Mouse (Mus musculus) kidney, embryonic 16.5 days (tissue): ENCODE results near the gene Cntln. TPM values are rescaled to one million over a fixed set of nuclear protein-coding genes. Genes with fewer than 3 reads are reported as not detected.

Source experiments
- ATAC-seq: fragments of 200-750 bp; cut with Nextera tagmentation; 2 replicates; pipeline ENCODE4 v1.8.0; 2017; ENCODE audit warnings: moderate TSS enrichment; ENCODE audit not compliant: low FRiP score, low TSS enrichment
- H3K27ac ChIP-seq: fragments of 300-500 bp; sonication (generic); 2 replicates; pipeline ENCODE4 v1.5.1; 2014; ENCODE audit warnings: low read length
- H3K27me3 ChIP-seq: fragments of 300-500 bp; sonication (generic); 2 replicates; pipeline ENCODE4 v1.6.1; 2014; ENCODE audit warnings: low read length, control low read depth, mixed read lengths; ENCODE audit not compliant: insufficient read depth
- H3K36me3 ChIP-seq: fragments of 300-500 bp; sonication (generic); 2 replicates; pipeline ENCODE4 v1.6.1; 2014; ENCODE audit warnings: low read length, control low read depth, mixed read lengths; ENCODE audit not compliant: insufficient read depth
- H3K4me1 ChIP-seq: fragments of 300-500 bp; sonication (generic); 2 replicates; pipeline ENCODE4 v1.6.1; 2014; ENCODE audit warnings: low read length, control low read depth, mixed read lengths; ENCODE audit not compliant: insufficient read depth
- H3K4me2 ChIP-seq: fragments of 300-500 bp; sonication (generic); replicated peaks from 2 replicates; pipeline ENCODE4 v1.6.1; 2014; ENCODE audit warnings: low read depth, low read length
- H3K4me3 ChIP-seq: fragments of 300-500 bp; sonication (generic); 2 replicates; pipeline ENCODE4 v1.5.1; 2014; ENCODE audit warnings: mild to moderate bottlenecking, low read length
- H3K9ac ChIP-seq: fragments of 300-500 bp; sonication (generic); replicated peaks from 2 replicates; pipeline ENCODE4 v1.6.1; 2014; ENCODE audit warnings: low read length
- H3K9me3 ChIP-seq: fragments of 300-500 bp; sonication (generic); 2 replicates; pipeline ENCODE4 v1.6.1; 2016; ENCODE audit warnings: low read length, control low read depth
- WGBS: fragments of 180-500 bp; shearing (Covaris S2); extraction: QIAGEN DNeasy Blood & Tissue Kit; methylation state at CpG from one replicate; pipeline ENCODE4 v1.1.7; 2014; 5-methylcytosine and 5-hydroxymethylcytosine counted together
- polyA plus RNA-seq: library from polyadenylated mRNA; unstranded; fragments of >200 nt; fragmentation: Nextera tagmentation; extraction: Ambion mirVana; gene quantifications from 2 replicates; pipeline ENCODE4 v1.2.1, GENCODE M21; 2015

Cntln gene
- polyA plus RNA-seq: 9.1 and 9.8 TPM in 2 replicates

GRCm38 (mm10) chr4:84884111-84884538, at the start of gene Cntln:
TSS of gene Cntln (plus strand) at chr4:84884309.
- peaks cover 9% of the 10 kb centered on the region; the same call in 1 of the 2 replicates for H3K4me1 ChIP-seq
- H3K9ac ChIP-seq: peak within 1 kb of the TSS; percentile 89
- peak within 1 kb of the TSS; percentile 64 for H3K4me2 ChIP-seq
- H3K4me3 ChIP-seq: peak within 1 kb of the TSS; percentile 69
- no peaks in the 10 kb centered on the region for H3K27me3 ChIP-seq
- ATAC-seq: peak; percentile 95
- peaks cover 7% of the 10 kb centered on the region; the same call in 1 of the 2 replicates for H3K9me3 ChIP-seq
- H3K27ac ChIP-seq: peak within 1 kb of the TSS; percentile 96
- H3K36me3 ChIP-seq: no peaks in the 10 kb centered on the region; the same call in 1 of the 2 replicates
- under 1% methylated on average over 48 of the region's 50 CpGs for WGBS

GRCm38 (mm10) chr4:84836979-84837378, 47.1 kb upstream of the Cntln start:
- WGBS: 48% methylated on average over 5 of the region's 5 CpGs
- H3K4me2 ChIP-seq: no peak overlapping the region
- H3K4me3 ChIP-seq: no peak overlapping the region
- no peaks in the 10 kb centered on the region for H3K4me1 ChIP-seq
- H3K9ac ChIP-seq: no peak overlapping the region
- no peaks in the 10 kb centered on the region for H3K36me3 ChIP-seq
- no peak for ATAC-seq
- no peak overlapping the region for H3K27ac ChIP-seq
- no peaks in the 10 kb centered on the region for H3K27me3 ChIP-seq
- no peaks in the 10 kb centered on the region for H3K9me3 ChIP-seq

DNA sequence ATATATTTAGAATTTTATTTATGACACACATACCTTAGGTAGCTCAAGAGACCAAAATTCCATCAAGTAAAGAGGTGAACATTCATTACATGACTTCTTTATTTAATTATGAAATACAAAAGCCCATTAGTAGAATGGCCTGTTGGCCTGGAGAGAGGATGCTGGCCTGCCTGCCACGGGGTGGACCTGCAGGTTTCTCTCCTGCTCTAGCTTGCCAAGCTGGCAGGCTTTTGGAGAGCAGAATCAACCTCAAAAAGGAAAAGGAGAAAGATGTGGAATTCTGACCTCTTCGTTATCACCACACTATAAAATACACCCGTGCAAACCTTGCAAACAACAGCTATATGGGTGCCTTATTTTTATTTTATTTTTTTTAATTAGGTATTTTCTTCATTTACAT, 45.6 kb upstream of the Cntln start:
- H3K9ac ChIP-seq: no peak overlapping the region
- H3K4me2 ChIP-seq: no peak overlapping the region
- H3K27me3 ChIP-seq: no peaks in the 10 kb centered on the region
- 85% methylated on average over 3 of the region's 3 CpGs for WGBS
- no peaks in the 10 kb centered on the region for H3K4me1 ChIP-seq
- H3K9me3 ChIP-seq: no peaks in the 10 kb centered on the region
- H3K36me3 ChIP-seq: no peaks in the 10 kb centered on the region
- ATAC-seq: no peak
- H3K4me3 ChIP-seq: no peak overlapping the region
- H3K27ac ChIP-seq: no peak overlapping the region

GRCm38 (mm10) chr4:84839466-84839865, 44.6 kb upstream of the Cntln start:
- no peaks in the 10 kb centered on the region for H3K4me1 ChIP-seq
- H3K4me3 ChIP-seq: no peak overlapping the region
- no peak overlapping the region for H3K4me2 ChIP-seq
- 76% methylated on average over 2 of the region's 2 CpGs for WGBS
- H3K27ac ChIP-seq: no peak overlapping the region
- no peaks in the 10 kb centered on the region for H3K36me3 ChIP-seq
- no peaks in the 10 kb centered on the region for H3K9me3 ChIP-seq
- H3K27me3 ChIP-seq: no peaks in the 10 kb centered on the region
- ATAC-seq: no peak
- no peak overlapping the region for H3K9ac ChIP-seq

DNA sequence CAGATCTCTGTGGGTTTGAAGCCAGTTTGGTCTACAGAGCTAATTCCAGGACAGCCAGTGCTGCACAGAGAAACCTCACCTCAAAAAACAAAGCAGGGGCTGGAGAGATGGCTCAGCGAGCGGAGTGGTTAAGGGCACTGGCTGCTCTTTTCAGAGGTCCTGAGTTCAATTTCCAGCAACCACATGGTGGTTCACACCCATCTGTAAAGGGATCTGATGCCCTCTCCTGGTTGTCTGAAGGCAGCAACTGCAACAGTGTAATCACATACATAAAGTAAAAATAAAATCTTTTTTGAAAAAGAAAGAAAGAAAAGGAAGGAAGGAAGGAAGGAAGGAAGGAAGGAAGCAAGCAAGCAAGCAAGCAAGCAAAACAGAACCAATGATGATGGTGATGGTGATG, 26.5 kb upstream of the Cntln start:
- Histone ChIP-seq H3K4me3 (no peak overlapping the region), H3K4me1 (no peaks in the 10 kb centered on the region), H3K4me2 (no peak overlapping the region), H3K9me3 (no peaks in the 10 kb centered on the region), H3K36me3 (no peaks in the 10 kb centered on the region), H3K27ac (no peak overlapping the region), H3K27me3 (no peaks in the 10 kb centered on the region), H3K9ac (no peak overlapping the region)
- ATAC-seq: no peak
- WGBS: 77% methylated on average over 2 of the region's 2 CpGs

- no peaks in the 10 kb centered on the region for H3K27me3 ChIP-seq
- no peak overlapping the region for H3K27ac ChIP-seq
- H3K4me3 ChIP-seq: no peak overlapping the region
- no peaks in the 10 kb centered on the region for H3K36me3 ChIP-seq
- H3K9ac ChIP-seq: no peak overlapping the region
- peaks cover under 1% of the 10 kb centered on the region for H3K9me3 ChIP-seq
- ATAC-seq: no peak
- 37% methylated on average over 3 of the region's 3 CpGs for WGBS
- H3K4me2 ChIP-seq: no peak overlapping the region
- no peaks in the 10 kb centered on the region for H3K4me1 ChIP-seq
These were observed 7.8 kb upstream of the Cntln start for GRCm38 (mm10) chr4:84876347-84876746.

- H3K9me3 ChIP-seq: peaks cover 7% of the 10 kb centered on the region; the same call in 1 of the 2 replicates
- H3K4me3 ChIP-seq: peak overlapping the region; percentile 69
- peaks cover 9% of the 10 kb centered on the region; the same call in 1 of the 2 replicates for H3K4me1 ChIP-seq
- no peaks in the 10 kb centered on the region for H3K27me3 ChIP-seq
- no peaks in the 10 kb centered on the region; the same call in 1 of the 2 replicates for H3K36me3 ChIP-seq
- peak; percentile 30; the same call in 1 of the 2 replicates for ATAC-seq
- H3K27ac ChIP-seq: peak overlapping the region; percentile 96
- peak overlapping the region; percentile 89 for H3K9ac ChIP-seq
- 50% methylated on average over 12 of the region's 12 CpGs for WGBS
- peak overlapping the region; percentile 64 for H3K4me2 ChIP-seq
These were observed 463 bp upstream of the Cntln start for GRCm38 (mm10) chr4:84883646-84884045.

DNA sequence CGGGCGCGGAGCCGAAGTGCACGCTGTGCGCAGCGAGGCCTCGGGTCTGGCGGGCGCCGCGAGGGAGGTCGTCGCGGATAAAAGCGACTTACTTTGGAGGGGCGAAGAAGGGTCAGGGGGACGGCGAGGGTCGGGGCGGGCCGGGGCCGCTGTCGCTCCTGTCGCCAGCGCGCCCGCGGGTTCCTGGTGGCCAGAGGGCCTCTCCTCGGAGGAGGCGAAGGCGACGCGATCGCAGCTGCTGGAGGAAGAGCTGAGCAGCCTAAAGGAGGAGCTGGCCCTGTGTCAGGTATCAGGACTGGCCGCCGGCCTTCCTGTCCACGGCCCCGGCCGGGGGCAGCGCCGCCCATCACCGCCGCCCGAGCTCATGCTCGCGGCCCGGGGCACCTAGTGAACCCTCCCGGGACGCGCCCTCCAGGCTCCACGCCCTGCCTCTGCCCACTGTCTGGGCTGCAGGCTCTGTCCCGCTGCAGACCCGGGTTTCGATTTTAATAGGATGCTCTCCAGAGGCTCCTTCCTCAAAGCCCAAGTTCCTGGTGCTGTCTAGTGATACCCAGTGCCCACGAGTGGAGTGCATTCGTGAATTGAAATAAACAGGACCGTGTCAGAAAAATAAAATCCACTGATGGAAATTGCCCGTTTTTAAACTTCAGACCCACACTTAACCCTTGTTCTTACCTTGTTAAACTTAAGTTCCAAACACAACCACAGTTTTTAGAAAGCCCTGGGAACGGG, 596 bp downstream of the Cntln start:
- 1% methylated on average over 54 of the region's 60 CpGs for WGBS
- Histone ChIP-seq H3K36me3 (no peaks in the 10 kb centered on the region; the same call in 1 of the 2 replicates), H3K4me3 (peak overlapping the region; percentile 69), H3K9me3 (peaks cover 7% of the 10 kb centered on the region; the same call in 1 of the 2 replicates), H3K27ac (peak overlapping the region; percentile 96), H3K27me3 (no peaks in the 10 kb centered on the region), H3K9ac (peak overlapping the region; percentile 89), H3K4me1 (peaks cover 9% of the 10 kb centered on the region; the same call in 1 of the 2 replicates), H3K4me2 (peak overlapping the region; percentile 64)
- peak; percentile 88 for ATAC-seq

DNA sequence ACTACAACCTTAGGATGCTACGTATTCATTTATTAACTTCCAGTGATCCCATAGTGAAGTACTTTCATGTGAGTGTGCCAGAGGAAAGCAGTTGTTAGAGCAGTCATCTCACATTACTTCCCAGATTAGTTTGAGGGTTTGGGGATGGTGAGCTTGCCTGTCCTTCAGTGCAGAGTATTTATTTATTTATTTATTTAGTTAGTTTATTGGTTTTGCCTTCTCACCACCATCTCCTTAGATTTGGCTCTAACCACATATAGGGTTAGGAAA, 1.1 kb downstream of the Cntln start:
- Histone ChIP-seq H3K36me3 (no peaks in the 10 kb centered on the region; the same call in 1 of the 2 replicates), H3K27me3 (no peaks in the 10 kb centered on the region), H3K9me3 (peaks cover 7% of the 10 kb centered on the region; the same call in 1 of the 2 replicates), H3K4me2 (peak overlapping the region; percentile 64), H3K27ac (no peak overlapping the region), H3K9ac (peak overlapping the region; percentile 89), H3K4me3 (peak overlapping the region; percentile 69), H3K4me1 (peaks cover 9% of the 10 kb centered on the region; the same call in 1 of the 2 replicates)
- ATAC-seq: no peak
- 26% methylated on average over 1 of the region's 1 CpGs for WGBS

DNA sequence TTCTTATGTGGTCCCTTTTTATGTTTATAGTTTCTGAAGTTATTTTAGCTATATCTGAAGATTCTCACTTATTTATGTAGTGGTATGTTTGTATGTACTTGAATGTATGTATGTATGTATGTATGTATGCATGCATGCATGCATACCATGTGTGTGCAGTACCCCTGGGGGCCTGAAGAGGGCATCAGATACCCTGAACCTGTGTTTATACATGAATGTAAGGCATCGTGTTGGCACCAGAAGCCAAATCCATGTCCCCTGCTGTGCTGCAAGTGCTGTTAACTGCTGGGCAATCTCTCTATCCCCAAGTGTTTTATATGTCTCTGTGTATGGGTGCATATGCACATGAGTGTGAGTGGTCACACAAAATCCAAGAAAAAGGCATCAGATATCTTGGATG, 34.3 kb downstream of the Cntln start:
- Histone ChIP-seq H3K36me3 (no peaks in the 10 kb centered on the region; the same call in 1 of the 2 replicates), H3K4me2 (no peak overlapping the region), H3K27me3 (no peaks in the 10 kb centered on the region), H3K27ac (no peak overlapping the region), H3K4me3 (no peak overlapping the region), H3K9me3 (no peaks in the 10 kb centered on the region), H3K9ac (no peak overlapping the region), H3K4me1 (no peaks in the 10 kb centered on the region)
- WGBS: 89% methylated on average over 1 of the region's 1 CpGs
- no peak for ATAC-seq
